Mouse (Mus musculus): Measurements from ENCODE around the gene Ccz1.

Gene Ccz1

DNA sequence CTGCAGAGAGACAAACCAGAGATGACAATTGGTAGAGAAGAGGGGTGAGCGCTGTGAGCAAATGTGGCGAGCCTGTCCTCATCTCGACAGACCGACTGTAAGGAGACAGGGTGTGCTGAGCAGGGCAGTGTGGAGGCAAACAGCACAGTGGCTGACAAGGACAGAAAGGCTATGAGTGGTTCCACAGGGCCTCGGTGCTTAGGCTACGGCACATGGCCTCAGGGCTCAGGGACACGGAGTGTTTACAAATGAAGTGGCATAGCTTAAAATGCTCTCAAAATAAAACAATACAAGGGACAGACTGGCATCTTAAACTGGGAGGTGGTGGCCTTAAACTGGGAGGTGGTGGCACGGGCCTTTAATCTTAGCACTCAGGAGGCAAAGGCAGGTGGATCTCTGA, 21.4 kb downstream of the Ccz1 start:
- DNase-seq = no peak

DNA sequence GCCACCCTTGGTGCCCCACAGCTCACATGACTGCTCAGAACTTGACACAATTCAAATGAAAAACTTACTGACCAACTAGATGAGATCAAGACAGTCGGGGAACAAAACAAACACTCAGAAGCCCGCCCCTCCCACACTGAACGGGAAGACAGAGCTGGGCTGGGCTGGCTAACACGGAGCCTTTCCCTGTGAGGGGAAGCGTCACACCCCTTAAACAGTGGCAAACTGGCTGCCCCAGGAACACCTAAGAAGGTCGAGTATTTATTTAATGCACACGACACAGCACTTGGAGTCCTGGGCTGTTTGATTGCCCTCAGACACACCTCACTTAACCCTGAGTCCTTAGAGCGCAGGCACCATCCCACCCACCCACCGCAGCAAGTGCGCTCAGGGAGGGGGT, 22.0 kb downstream of the Ccz1 start:
- DNase-seq = no peak

DNA sequence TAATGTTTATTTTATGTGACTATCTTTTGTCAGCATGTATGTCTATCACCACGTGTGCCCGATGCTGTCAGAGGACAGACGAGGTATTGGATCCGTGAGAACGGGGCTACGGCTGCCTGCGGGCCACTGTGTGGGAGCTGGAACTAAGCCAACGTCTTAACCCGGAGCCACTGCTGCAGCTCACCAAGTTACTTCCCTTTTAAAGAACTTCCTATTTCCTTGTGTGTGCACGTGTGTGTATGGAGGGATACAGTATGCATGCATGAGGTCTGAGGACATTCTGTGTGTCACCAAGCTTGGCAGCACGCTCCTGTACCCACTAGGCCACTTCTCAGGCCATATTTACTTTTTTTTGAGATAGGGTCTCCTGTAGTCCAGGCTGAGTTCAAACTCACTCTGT, 24.6 kb downstream of the Ccz1 start:
- no peak for DNase-seq

DNA sequence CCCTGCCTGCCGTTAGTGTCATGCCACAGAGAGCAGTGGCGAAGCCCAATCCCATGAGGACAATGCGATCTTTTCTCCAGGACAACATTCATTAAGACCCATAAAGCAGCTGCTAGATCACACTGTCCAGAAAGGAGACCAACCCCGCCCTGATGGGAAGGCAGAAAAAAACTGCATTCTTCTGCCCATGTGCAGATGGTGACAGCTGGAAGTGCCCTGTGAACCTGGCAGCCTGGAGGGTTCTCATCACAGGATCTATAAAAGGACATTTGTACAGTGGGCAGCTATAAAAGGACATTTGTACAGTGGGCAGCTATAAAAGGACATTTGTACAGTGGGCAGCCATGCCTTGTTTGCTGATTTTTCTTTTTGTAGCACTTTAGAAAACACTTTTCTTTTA, 25.6 kb downstream of the Ccz1 start:
- no peak for DNase-seq

DNA sequence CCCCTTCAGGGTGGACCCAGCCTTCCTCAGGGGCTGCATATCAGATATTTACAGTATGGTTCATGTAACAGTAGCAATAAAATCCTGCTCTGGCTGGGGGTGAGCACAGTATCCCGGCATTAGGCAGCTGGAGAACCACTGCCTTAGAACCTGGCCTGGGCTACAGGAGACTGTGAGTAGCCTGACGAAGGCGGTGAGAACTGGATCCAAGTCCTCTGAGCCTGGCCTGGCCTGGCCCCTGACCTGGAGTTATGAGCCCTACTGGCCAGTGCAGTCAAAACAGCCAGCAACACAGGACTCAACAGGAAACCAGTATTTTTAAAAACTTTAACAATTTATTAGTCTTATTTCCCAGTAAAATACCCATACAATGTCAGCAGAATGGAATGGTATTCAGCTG, 27.1 kb downstream of the Ccz1 start:
- DNase-seq = no peak

DNA sequence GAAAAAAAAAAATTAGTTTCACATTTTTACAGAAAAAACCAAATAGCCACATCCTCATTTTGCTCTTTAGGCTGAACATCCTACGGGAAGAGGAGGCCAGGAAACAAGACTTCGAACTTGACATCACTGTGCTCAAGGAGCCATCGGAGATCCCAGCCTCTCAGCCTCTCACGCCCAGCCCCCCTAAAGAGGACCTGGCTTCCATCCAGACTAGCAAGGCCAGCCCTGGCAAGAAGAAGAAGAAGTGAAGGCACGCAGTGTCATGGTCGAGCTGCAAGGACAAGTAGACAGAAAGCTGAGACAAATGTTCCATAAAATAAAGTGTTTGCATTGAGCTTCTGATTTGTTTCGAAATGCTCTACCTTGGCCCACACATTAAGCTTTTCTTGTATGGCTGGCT, 29.3 kb downstream of the Ccz1 start:
- no peak for DNase-seq

DNA sequence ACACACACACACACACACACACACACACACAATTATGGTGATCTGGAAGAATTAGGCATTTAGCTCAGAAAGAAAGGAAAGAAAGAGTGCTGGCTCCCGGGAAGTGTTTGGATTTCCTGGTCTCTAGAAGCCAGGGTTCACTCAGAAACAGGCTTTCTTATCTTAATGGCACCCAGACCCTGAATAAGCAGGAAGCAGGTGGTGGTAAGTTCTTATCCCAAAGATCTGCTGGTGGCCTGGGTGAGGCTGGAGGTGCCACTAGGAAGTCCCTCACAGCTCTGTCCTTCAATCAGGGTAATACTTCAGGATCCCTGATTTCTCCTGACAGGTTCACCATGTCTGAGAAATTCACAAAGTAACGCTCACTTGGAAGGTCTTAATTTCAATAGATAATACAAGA, 32.3 kb downstream of the Ccz1 start:
- DNase-seq = no peak

DNA sequence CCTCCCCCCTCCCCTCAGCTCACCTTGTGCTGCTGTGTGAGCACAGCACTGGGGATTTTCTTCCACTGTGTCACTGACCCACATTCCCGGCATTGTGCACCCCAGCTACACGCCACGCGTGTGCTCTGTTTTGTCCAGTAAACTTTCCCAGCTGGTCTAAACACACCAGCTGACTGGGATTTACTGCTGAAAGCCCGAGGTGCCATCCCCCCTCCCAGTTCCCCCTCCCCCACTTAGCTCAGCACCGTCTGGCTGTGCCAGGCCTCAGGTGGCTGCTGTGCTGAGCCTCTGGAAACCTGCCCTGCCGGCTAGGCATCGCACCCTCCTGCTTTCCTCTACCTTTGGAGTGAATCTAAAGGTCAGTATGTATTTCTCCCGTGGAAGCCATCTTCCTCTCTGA, 33.8 kb downstream of the Ccz1 start:
- DNase-seq = no peak

DNA sequence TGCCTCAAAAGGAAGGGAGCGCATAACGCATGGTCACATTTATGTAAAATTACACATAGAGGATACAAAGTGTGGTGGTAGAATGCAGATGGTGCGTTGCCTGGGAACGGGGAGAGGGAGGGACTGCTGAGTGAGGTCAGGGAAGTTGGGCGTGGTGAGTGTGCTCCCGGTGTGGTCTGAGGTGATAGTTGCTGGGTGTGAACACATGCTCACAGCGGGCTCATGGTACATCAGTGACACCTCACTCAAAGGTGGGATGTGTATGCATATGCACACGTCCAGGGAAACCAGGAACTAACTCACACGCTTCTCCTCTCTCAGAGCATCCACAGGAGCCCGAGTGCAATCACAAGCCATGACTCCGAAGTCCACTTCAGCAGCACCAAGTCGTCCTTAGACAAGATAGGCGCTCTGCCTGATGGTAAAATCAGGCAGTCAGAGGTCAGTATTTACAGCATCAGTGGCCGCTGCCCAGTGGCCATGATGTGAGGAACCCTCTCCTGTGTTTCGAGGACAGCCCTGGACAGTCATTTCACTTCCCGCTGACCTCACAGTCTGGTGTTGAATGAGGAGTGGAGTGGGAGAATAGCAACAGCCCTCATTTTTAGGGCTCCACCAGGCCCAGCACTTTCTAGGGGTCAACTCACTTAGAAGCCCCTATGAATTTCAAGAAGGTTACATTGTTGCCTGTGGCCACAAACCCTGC, 37.8 kb downstream of the Ccz1 start:
- DNase-seq = no peak

DNA sequence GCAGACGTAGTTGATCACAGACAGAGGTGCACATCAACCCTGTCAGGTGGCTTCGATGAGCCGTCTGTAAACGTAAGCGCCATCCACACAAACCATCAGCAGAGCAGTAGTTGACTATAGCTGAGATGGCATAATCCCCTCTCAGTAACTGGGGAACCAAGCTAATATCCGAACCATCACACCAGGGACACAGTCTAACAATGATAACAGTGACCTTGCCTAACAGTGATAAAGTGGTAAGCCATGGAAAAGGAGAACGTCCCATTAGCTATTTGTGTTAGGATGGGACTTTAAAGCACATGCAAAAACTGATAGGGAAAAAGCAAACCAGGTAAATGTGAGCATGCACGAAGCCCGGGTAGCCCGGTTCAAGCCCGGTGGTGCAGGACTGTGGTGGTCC, 38.4 kb downstream of the Ccz1 start:
- DNase-seq = no peak

DNA sequence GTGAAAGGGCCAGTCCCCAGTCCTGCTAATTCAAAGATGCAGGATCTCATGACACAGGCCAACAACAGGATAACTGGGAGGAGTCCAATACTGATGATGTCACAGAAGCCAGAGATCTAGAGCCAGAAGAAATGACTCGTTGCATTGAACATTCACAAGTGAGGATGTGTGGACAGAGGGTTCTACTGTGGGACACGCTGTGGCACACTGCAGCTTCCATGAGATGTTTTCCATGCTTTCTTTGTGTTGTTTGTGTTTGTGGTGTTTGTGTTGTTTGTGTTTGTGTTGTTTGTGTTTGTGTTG, 39.1 kb downstream of the Ccz1 start:
- DNase-seq = no peak

DNA sequence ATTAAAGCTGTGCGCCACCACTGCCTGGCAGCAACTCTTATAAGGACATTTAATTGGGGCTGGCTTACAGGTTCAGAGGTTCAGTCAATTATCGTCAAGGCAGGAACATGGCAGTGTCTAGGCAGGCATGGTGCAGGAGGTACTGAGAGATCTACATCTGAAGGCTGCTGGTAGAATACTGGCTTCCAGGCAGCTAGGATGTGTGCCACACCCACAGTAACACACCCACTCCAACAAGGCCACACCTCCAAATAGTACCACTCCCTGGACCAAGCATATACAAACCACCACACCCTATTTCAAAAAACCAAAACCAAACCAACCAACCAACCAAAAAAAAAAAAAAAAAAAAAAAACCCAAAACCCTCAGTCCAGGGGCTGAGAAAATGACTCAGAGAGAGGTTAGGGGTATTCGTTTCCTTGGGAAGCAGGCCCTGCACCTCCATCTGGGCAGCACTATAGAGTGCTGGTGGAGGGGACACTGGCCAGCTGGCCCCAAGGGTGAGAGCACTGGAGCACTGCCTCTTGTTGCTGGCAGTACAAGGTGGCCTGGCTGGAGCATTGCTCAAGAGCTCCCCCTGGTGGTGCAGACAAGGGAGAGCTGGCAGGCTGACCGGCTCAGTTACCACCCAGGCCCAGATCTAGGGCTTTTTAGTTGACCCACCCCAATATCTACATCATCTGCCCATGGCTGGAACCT, 39.6 kb downstream of the Ccz1 start:
- peak; percentile 61 to 62 for DNase-seq

DNA sequence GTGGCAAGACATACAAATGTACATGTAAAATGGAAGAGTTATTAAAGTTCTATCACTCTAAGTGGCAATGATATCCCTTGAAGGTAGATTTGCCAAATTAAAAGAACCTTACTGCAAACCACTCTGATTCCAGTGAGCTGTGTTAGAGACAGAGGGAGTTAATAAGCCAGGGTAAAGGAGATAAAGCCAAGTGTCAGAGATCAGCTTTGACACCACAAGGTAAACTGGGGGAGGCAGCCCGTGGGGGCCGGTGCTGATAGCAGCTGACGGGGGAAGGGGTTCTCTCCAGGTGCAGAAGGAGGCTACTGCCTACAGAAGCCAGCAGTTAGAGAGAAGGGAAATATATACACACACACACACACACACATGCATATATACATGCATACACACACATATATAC, 42.0 kb downstream of the Ccz1 start:
- DNase-seq = no peak

DNA sequence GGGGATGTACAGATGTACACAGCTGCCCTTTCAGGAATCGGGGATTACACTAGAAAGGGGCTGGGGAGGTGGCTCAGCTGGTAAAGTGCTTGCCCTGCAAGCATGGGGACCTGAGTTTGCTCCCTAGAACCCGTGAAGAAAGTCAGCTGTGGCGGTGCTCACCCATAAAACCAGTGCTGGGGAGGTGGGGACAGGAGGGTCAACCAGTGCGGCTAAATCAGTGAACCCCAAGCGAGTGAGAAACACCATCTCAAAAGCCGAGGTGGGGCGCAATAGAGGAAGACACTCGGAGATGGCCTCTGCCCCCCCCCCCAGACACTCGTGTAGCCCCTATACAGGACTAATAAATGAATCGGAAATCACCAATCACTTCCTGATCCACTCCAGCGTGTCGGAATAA, 48.0 kb downstream of the Ccz1 start:
- no peak for DNase-seq

DNA sequence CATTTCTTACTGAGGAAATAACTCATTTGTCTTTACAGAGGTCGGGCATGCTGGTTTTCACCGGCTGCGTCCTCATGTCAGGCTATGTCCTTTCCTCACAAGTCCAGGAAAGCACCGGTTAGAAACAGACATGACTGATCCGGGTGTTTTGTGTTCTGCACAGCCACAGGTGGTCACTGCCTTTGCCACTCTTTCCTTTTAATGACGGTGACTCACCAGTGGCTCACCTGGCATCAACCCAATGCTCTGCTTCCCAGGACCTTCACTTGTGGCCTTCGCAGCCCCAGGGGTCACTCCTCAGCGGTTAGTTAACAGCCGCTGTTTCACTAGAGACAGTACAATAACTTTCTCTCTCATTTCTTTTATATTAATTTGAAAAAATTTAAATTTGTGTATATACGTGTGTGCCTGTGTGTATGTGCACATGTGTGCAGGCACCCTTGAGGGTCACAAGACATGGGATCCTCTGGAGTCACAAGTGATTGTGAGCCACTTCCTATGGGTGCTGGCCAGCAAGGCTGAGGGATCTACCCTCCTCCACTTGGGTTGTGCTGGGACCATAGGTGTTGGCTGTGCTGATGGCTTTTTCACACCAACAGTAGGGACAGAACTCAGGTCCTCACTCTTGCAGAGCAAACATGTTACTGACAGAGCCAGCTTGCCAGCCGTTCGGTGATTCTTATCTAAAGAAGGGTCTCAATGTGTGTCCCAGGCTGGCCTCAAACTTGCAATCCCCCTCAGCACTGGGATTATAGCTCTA, 48.9 kb downstream of the Ccz1 start:
- DNase-seq = no peak

DNA sequence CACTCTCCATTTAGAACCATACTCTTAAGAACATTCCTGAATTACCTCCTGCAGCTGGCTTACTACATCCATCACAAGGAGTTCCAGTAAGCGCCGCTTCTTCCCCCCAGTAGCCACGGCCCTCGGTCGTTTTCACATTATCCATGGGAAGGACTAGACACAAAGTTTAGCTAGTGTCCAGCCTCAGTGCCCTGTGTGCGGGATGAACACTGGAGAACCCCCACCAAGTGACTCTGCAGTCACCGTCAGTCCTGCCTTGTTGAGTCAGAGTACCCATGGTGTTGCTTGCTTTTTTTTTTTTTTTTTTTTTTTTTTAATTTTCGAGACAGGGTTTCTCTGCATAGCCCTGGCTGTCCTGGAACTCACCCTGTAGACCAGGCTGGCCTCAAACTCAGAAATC, 53.5 kb downstream of the Ccz1 start:
- DNase-seq = no peak

DNA sequence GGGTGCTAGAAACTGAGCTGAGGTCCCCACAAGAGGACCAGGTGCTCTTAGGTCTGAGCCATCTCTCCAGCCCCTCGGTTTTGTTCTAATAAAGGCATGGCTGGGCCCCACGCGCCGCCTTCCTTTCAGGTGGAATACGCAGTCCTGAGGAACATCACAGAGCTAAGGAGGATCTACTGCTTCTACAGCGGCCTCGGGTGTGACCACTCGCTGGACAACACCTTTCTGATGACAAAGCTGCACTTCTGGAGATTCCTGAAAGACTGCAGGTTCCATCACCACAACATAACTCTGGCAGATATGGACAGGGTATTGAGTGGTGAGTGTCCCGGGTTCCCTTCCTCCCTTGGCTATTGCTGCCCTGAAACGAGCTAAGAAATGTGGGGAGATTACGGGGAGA, 55.1 kb downstream of the Ccz1 start:
- DNase-seq = no peak

DNA sequence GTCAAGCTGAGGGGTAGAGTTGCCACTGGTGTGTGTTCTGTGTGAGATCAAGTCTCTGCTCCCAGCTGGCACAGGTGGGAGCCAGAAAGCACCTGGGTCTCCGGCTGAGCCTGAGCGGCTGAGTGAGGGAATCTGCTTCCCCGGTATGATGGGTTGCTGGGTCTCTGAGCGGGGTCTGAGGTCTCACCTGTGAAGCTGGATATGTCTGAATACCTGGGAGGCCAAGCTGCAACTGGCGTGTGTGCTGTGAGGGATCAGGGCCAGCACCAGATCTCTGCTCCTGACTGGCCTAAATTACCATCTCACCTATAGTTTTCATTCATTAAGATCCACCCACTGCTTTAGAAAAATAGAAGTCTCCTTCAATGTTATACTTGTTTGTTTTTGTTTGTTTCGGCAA, 57.6 kb downstream of the Ccz1 start:
- no peak for DNase-seq

DNA sequence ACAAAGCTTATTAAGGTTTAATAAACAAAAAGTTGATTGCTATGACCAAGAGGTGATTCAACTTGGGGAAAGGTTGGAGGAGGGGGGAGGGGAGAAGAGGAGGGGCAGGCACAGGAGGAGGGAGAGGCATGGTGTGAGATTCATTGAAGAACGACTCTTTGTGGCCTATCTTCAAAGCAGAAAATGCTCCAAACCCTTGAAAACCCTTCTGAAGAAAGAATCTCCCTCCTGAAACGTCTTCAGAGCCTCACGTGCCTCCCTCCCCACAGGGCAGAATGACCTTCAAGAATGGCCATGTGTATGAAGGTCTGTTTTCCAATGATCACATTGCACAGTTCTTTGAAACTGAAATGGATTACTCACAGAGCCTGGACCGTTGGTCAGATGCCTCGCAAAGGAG, 64.7 kb downstream of the Ccz1 start:
- no peak for DNase-seq

DNA sequence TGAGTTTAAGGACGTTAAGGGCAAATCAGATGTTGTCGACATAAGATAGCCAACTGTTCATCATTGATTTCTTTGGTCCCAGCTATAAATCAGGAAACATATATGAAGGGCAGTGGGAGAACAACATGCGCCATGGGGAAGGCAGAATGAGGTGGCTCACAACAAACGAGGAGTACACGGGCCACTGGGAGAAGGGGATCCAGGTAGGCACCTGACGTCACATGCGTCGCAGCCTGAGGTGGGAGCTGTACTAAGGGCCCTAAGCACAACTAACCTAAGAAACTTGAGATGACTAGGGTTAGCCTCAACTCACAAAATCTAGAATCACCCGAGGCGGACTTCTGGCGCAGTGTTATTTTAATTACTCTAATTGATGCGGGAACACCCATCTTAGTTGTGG, 66.3 kb downstream of the Ccz1 start:
- no peak for DNase-seq

DNA sequence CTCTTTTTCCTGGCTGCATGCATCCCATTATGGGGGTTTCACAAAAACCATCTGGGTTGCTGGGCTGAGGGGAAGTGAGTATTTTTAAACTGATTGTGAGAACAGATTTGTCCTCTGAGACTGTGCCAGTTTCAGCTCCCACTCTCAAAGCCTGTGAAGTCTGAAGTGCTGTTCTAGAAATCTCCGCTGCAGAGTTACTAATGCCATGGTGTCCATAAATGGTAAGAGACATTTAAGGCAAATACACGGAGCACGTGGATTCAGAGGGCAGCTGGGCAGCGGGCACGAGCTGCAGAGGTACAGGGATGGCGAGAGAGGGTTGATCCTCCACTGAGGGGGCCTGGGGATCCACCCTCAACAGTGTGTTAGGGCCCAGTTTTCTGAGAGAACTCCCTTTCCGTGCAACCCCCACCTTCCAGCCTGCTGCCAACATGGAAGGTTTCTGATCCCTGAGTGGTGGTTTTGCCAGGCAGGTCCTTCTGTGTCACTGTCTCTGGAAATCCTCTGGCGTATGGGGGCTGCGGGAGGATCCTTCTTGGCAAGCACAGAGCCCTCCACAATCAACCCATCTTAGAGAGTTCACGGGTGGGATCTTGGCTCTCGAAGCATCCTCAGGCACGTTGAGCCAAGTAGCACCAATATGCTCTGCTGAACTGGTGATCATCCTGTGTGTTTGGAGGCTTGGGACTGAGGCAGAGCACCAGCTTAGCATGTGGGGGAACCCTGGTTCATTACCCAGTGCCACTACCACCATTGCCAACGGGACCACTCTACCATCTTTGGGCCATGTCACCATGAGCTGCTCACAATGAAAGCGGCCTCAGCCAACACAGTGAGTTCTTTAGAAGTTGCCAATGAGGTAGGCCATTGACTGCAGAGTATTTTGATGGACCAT, 71.2 kb downstream of the Ccz1 start:
- no peak for DNase-seq

DNA sequence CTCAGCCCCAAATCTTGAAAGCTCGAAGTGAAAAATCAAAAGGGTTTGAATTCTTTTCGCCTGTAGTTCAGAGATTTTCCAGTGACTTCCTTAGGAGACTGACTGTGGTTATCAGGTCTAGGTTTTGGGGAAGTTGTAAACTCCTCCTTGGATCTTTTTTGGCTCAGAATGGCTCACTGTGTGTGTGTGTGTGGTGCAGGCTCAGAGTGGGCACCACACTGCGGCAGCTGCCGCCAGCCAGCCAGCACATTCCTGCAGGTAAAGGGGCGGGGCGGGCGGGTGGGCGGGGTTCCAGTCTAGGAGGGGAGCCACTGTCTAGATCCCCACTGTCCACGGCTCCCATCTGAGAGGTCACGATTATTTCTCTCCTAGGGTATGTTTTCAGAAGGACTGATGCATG, 73.1 kb downstream of the Ccz1 start:
- DNase-seq = no peak

All from cerebellum, postnatal 36 days (tissue).